Mouse (Mus musculus) embryonic fibroblast, embryonic 13.5 days (primary cell): Measurements from ENCODE around the gene Esp1. TPM values are rescaled to one million over a fixed set of nuclear protein-coding genes. Genes with fewer than 3 reads are reported as not detected.
"Not testable (repeated sequence)": the region's sequence is repeated elsewhere in the genome, so short reads cannot be mapped to it uniquely, and the experiment has no call there.

ENCODE experiments used
- H3K27ac ChIP-seq: 2 replicates; pipeline ENCODE4 v1.5.1; 2012; ENCODE audit warnings: low read length, control low read depth, inconsistent platforms; ENCODE audit not compliant: insufficient read depth
- H3K4me1 ChIP-seq: 2 replicates; pipeline ENCODE4 v1.6.1; 2011; ENCODE audit warnings: low read length; ENCODE audit not compliant: control insufficient read depth, insufficient read depth
- H3K4me3 ChIP-seq: 2 replicates; pipeline ENCODE4 v1.5.1; 2011; ENCODE audit warnings: mild to moderate bottlenecking, control low read depth, low read length; ENCODE audit not compliant: insufficient read depth
- CTCF ChIP-seq: IDR thresholded peaks from 2 replicates; pipeline ENCODE4 v1.5.1; 2011; ENCODE audit warnings: mild to moderate bottlenecking, control low read depth, low read length, moderate library complexity, borderline replicate concordance; ENCODE audit not compliant: insufficient read depth
- POLR2A ChIP-seq: IDR thresholded peaks from 2 replicates; pipeline ENCODE4 v1.6.1; 2011; ENCODE audit warnings: low read depth, mild to moderate bottlenecking, control low read depth, low read length, moderate library complexity
- polyA plus RNA-seq: library from polyadenylated mRNA; stranded (reverse); fragments of >200 nt; gene quantifications from 2 replicates; pipeline ENCODE4 v1.2.4, GENCODE M21; 2011; ENCODE audit warnings: low read depth; ENCODE audit not compliant: missing spikeins, insufficient read length

Esp1 gene
- polyA plus RNA-seq, result not detected in 2 replicates

DNA sequence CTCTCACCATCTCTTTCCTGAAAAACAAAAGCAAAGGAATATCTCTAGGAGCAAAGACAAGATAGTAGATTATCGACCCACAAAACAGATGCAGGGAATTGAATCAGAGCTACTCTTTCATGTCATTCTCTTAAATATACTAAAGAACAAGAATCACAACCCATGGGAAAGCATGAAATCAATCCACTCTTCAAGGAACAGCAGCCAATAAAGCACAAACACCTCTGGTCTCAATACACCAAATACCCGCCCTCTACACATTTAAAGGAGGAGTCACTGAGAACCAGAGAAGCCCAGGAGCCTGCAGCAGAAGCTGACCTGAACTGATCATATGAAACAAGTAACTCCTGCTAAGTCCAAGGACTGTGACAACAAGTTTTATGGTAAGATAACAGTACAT lies at the start of gene Esp1:
TSS of gene Esp1 (plus strand) at position 301 of the 400 bp plus-strand sequence.
- no peak within 1 kb of the TSS for H3K27ac ChIP-seq
- H3K4me1 ChIP-seq, result no peaks in the 10 kb centered on the region
- TF ChIP-seq POLR2A, result no peak
- no peak for TF ChIP-seq CTCF
- no peak within 1 kb of the TSS for H3K4me3 ChIP-seq

- Histone ChIP-seq H3K4me3 (no peak overlapping the region), H3K27ac (no peak overlapping the region), H3K4me1 (no peaks in the 10 kb centered on the region)
- no peak for TF ChIP-seq CTCF
- no peak for TF ChIP-seq POLR2A
These were observed 10.6 kb upstream of the Esp1 start for GRCm38 (mm10) chr17:40716273-40716672.

- H3K4me3 ChIP-seq, H3K27ac ChIP-seq, H3K4me1 ChIP-seq: not testable (repeated sequence)
These were observed 9.9 kb upstream of the Esp1 start for GRCm38 (mm10) chr17:40717055-40717454.

DNA sequence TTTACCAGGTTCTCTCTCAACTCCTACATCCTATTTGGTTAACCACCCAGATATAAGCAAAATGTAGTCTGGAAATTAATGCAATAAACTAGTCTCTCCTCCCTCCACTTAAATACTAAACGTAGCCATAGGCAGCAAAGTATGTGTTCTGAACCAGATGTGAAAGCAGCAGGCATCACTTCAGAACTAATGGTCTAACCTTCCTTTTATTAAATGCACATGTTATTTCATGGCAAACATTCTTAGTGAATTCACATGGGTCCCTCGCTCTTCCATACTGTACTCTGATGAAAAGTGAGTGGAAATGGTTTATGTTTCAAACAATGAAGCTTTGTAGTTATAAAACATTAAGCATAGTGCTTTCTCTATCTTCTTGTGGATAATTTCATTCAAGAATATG lies 4.4 kb downstream of the Esp1 start:
- no peak for TF ChIP-seq CTCF
- TF ChIP-seq POLR2A, result no peak
- Histone ChIP-seq H3K4me1 (no peaks in the 10 kb centered on the region), H3K4me3 (no peak overlapping the region), H3K27ac (no peak overlapping the region)

GRCm38 (mm10) chr17:40731724-40732123 lies 4.8 kb downstream of the Esp1 start:
- H3K27ac ChIP-seq, result no peak overlapping the region
- no peak overlapping the region for H3K4me3 ChIP-seq
- TF ChIP-seq CTCF (no peak), POLR2A (no peak)
- no peaks in the 10 kb centered on the region for H3K4me1 ChIP-seq

DNA sequence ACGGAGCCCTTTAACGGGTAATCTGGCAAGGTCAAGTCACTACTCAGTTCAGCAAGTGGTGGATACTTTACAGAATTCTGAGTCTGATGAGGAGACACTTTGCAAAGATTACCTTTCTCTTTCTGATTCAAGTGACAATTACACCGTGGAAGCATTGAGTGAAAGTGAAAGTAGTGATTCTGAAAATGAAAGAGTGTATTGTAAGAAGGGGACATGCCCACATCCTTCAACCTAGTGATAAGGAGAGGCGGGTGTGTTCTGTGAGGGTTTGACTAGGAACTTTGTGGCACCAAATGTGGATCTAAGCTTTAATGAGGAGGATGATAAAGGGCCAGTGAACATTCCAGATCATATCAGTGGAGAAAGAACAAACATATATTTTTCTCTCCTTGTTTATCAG lies 36.7 kb downstream of the Esp1 start:
- H3K4me1 ChIP-seq, result no peaks in the 10 kb centered on the region
- no peak overlapping the region for H3K4me3 ChIP-seq
- no peak overlapping the region for H3K27ac ChIP-seq
- TF ChIP-seq CTCF (no peak), POLR2A (no peak)

- no peak overlapping the region for H3K27ac ChIP-seq
- no peak overlapping the region for H3K4me3 ChIP-seq
- TF ChIP-seq POLR2A, result no peak
- TF ChIP-seq CTCF, result no peak
- H3K4me1 ChIP-seq, result no peaks in the 10 kb centered on the region
These were observed 40.2 kb downstream of the Esp1 start for GRCm38 (mm10) chr17:40767120-40767519.

Other genes starting within 250 kb of the Esp1 start
- not detected in 2 replicates for gene Esp8, start 207.1 kb upstream of the Esp1 start, polyA plus RNA-seq
- gene Esp6, start 165.6 kb upstream of the Esp1 start, polyA plus RNA-seq, result not detected in 2 replicates
- gene Esp4, start 128.5 kb upstream of the Esp1 start, polyA plus RNA-seq, result not detected in 2 replicates
- not detected in 2 replicates for gene Esp3, start 95.0 kb upstream of the Esp1 start, polyA plus RNA-seq
- gene Crisp2, start 79.9 kb downstream of the Esp1 start, polyA plus RNA-seq, result 0.40 TPM in 1 of 2 replicates, not detected in the other
- not detected in 2 replicates for gene Rhag, start 84.0 kb downstream of the Esp1 start, polyA plus RNA-seq
- 6.2 and 8.0 TPM in 2 replicates for gene 9130008F23Rik, start 153.4 kb downstream of the Esp1 start, polyA plus RNA-seq
- not detected in 2 replicates for gene Glyatl3, start 187.2 kb downstream of the Esp1 start, polyA plus RNA-seq
- 25.9 and 27.8 TPM in 2 replicates for gene Mut, start 207.6 kb downstream of the Esp1 start, polyA plus RNA-seq
- 11.6 and 20.8 TPM in 2 replicates for gene Cenpq, start 207.9 kb downstream of the Esp1 start, polyA plus RNA-seq